Mouse (Mus musculus) myocyte (in vitro differentiated cells): Measurements from ENCODE around the gene Scube1. TPM values are rescaled to one million over a fixed set of nuclear protein-coding genes. Genes with fewer than 3 reads are reported as not detected.
A peak's percentile ranks its signal among the peaks of the same experiment; 100 is the strongest.

ENCODE experiments used
- H3K27me3 ChIP-seq: one replicate; pipeline ENCODE4 v1.6.1; 2011; ENCODE audit not compliant: control insufficient read depth, insufficient read depth, insufficient read length
- H3K36me3 ChIP-seq: one replicate; pipeline ENCODE4 v1.6.1; 2011; ENCODE audit not compliant: control insufficient read depth, insufficient read depth
- H3K4me2 ChIP-seq: one replicate; pipeline ENCODE4 v1.6.1; 2011; ENCODE audit warnings: low read depth, control low read depth
- H3K4me3 ChIP-seq: one replicate; pipeline ENCODE4 v1.5.1; 2011; ENCODE audit warnings: mild to moderate bottlenecking, control low read depth, moderate library complexity
- H3K79me2 ChIP-seq: one replicate; pipeline ENCODE4 v1.6.1; 2011; ENCODE audit not compliant: control insufficient read depth, insufficient read depth
- H3ac ChIP-seq: one replicate; pipeline ENCODE4 v1.6.1; 2011; ENCODE audit not compliant: control insufficient read depth, insufficient read length
- CEBPB ChIP-seq: IDR thresholded peaks from 2 replicates; pipeline ENCODE4 v1.6.1; 2011; ENCODE audit warnings: mild to moderate bottlenecking, moderate library complexity; ENCODE audit not compliant: poor library complexity, insufficient read depth, severe bottlenecking
- E2F4 ChIP-seq: IDR thresholded peaks from one replicate; pipeline ENCODE4 v1.6.1; 2011; ENCODE audit warnings: mild to moderate bottlenecking, control low read depth, moderate library complexity; ENCODE audit not compliant: insufficient read depth
- MAX ChIP-seq: IDR thresholded peaks from one replicate; pipeline ENCODE4 v1.6.1; 2011; ENCODE audit warnings: low read depth, mild to moderate bottlenecking, control low read depth
- MYOD1 ChIP-seq, 3 experiments: IDR thresholded peaks; one replicate each; pipeline ENCODE4 v1.6.1; 2011; ENCODE audit warnings: control low read depth in 2 of 3, low read depth in 2 of 3, mild to moderate bottlenecking in 2 of 3, moderate library complexity in 1 of 3; ENCODE audit not compliant: insufficient read length in 2 of 3, control insufficient read depth in 1 of 3
- MYOG ChIP-seq, 3 experiments: IDR thresholded peaks; one replicate each; pipeline ENCODE4 v1.6.1; 2011; ENCODE audit warnings: control low read depth in 2 of 3, low read depth in 2 of 3, mild to moderate bottlenecking in 2 of 3; ENCODE audit not compliant: insufficient read length in 2 of 3, control insufficient read depth in 1 of 3, insufficient read depth in 1 of 3
- POLR2A ChIP-seq: IDR thresholded peaks from one replicate; pipeline ENCODE4 v1.6.1; 2011; ENCODE audit warnings: low read depth, mild to moderate bottlenecking, control low read depth, moderate library complexity; ENCODE audit not compliant: insufficient read length
- POLR2AphosphoS2 ChIP-seq: IDR thresholded peaks from one replicate; pipeline ENCODE4 v1.6.1; 2011; ENCODE audit warnings: low read depth, control low read depth; ENCODE audit not compliant: insufficient read length
- REST ChIP-seq: IDR thresholded peaks from one replicate; pipeline ENCODE4 v1.6.1; 2011; ENCODE audit warnings: mild to moderate bottlenecking, control low read depth, moderate library complexity; ENCODE audit not compliant: insufficient read depth, insufficient read length
- SRF ChIP-seq: IDR thresholded peaks from one replicate; pipeline ENCODE4 v1.6.1; 2011; ENCODE audit warnings: low read depth; ENCODE audit not compliant: control insufficient read depth, insufficient read length
- TCF12 ChIP-seq: IDR thresholded peaks from one replicate; pipeline ENCODE4 v1.6.1; 2011; ENCODE audit warnings: mild to moderate bottlenecking, control low read depth; ENCODE audit not compliant: poor library complexity, insufficient read depth, severe bottlenecking
- TCF3 ChIP-seq: IDR thresholded peaks from one replicate; pipeline ENCODE4 v1.6.1; 2011; ENCODE audit warnings: low read depth, control low read depth; ENCODE audit not compliant: insufficient read length
- USF1 ChIP-seq: IDR thresholded peaks from one replicate; pipeline ENCODE4 v1.6.1; 2011; ENCODE audit warnings: low read depth, mild to moderate bottlenecking, control low read depth, moderate library complexity
- polyA plus RNA-seq: library from polyadenylated mRNA; unstranded; fragments of >200 nt; fragmentation: generic; extraction: Trizol; gene quantifications from one replicate; pipeline ENCODE4 v1.2.1, GENCODE M21; 2012; ENCODE audit warnings: missing spikeins

Gene Scube1
- polyA plus RNA-seq, 1 experiment, result not detected

- Histone ChIP-seq H3K36me3 (peaks cover 25% of the 10 kb centered on the region), H3K27me3 (no peaks in the 10 kb centered on the region), H3K4me2 (peak overlapping the region; percentile 47), H3ac (no peak overlapping the region), H3K79me2 (peaks cover 11% of the 10 kb centered on the region), H3K4me3 (no peak overlapping the region)
- TF ChIP-seq USF1 (peak; percentile 73), CEBPB (no peak), MYOG (IDR thresholded peaks at IDR 0.05; ENCODE audit: control insufficient read depth in 1 of 3, insufficient read depth in 1 of 3, insufficient read length in 2 of 3, low read depth in 2 of 3) (peak; percentile 75 to 98 (median 94)), MYOD1 (IDR thresholded peaks at IDR 0.05; ENCODE audit: control insufficient read depth in 1 of 3, insufficient read length in 2 of 3, low read depth in 2 of 3) (peak; percentile 68 to 95 (median 92)), SRF (no peak), E2F4 (no peak), POLR2A (peak; percentile 26), MAX (peak; percentile 4), POLR2AphosphoS2 (peak; percentile 76), TCF3 (peak; percentile 70), TCF12 (peak; percentile 86), REST (no peak)
Observed at GRCm38 (mm10) chr15:83574731-83575351, 150.0 kb downstream of the Scube1 start.

DNA sequence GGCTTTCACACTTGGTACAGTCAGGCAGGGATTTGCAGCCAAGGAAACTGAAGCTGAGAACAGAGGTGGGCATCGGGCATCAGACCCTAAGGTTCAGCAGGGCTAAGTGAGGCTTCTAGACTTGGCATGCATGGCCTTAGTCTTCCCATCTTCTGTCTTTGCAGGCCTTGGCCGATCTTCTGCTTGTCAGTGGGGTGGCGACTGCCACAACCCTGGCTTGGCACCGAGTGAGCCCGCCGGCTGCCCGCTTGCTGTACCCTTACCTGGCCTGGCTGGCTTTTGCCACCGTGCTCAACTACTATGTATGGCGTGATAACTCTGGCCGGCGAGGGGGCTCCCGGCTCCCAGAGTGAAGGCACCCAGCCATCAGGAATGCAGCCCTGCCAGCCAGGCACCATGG, 151.2 kb downstream of the Scube1 start:
- H3K79me2 ChIP-seq, result peaks cover 23% of the 10 kb centered on the region

GRCm38 (mm10) chr15:83572132-83572531, 152.7 kb downstream of the Scube1 start:
- TF ChIP-seq TCF3 (peak; percentile 9), MYOG (IDR thresholded peaks at IDR 0.05; ENCODE audit: control insufficient read depth in 1 of 3, insufficient read depth in 1 of 3, insufficient read length in 2 of 3, low read depth in 2 of 3) (peak; percentile 59 to 90 (median 61)), REST (no peak), MYOD1 (IDR thresholded peaks at IDR 0.05; ENCODE audit: control insufficient read depth in 1 of 3, insufficient read length in 2 of 3, low read depth in 2 of 3) (peak; percentile 22 to 90 (median 72)), TCF12 (peak; percentile 70), E2F4 (no peak)
- Histone ChIP-seq H3K4me2 (peak overlapping the region; percentile 66), H3K4me3 (no peak overlapping the region), H3K79me2 (peaks cover 38% of the 10 kb centered on the region), H3ac (no peak overlapping the region), H3K36me3 (peaks cover 15% of the 10 kb centered on the region), H3K27me3 (no peaks in the 10 kb centered on the region)

More for the DNA sequence above, 151.2 kb downstream of the Scube1 start:
- Histone ChIP-seq H3K27me3 (no peaks in the 10 kb centered on the region), H3K4me3 (no peak overlapping the region), H3ac (no peak overlapping the region), H3K4me2 (no peak overlapping the region), H3K36me3 (peaks cover 25% of the 10 kb centered on the region)
- TF ChIP-seq MYOG (IDR thresholded peaks at IDR 0.05; ENCODE audit: control insufficient read depth in 1 of 3, insufficient read depth in 1 of 3, insufficient read length in 2 of 3, low read depth in 2 of 3) (no peak), POLR2A (no peak), MAX (no peak), TCF12 (no peak), USF1 (no peak), MYOD1 (IDR thresholded peaks at IDR 0.05; ENCODE audit: control insufficient read depth in 1 of 3, insufficient read length in 2 of 3, low read depth in 2 of 3) (no peak), TCF3 (no peak), SRF (no peak), E2F4 (no peak), CEBPB (no peak), REST (no peak)

DNA sequence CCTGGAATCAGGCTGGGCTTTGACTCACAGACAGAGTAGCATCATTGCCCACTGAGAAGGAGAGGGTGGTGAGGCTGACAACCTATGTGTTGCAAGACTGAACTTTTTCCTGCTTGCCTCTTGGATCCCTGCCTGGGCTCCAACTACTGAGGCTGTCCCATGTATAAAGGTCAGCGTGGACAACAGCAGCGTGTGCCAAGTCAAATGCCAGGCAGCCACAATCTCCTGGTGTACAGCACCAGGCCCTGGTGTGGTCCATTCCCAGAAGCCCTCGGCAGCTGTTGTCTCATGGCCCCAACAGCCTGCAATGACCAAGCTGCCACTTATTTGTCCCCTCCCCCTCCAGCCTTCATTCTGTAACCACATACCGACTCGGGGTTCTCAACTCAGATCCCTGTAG, 153.2 kb downstream of the Scube1 start:
- Histone ChIP-seq H3ac (no peak overlapping the region), H3K36me3 (peaks cover 13% of the 10 kb centered on the region), H3K4me3 (no peak overlapping the region), H3K27me3 (no peaks in the 10 kb centered on the region), H3K4me2 (peak overlapping the region; percentile 66), H3K79me2 (peaks cover 43% of the 10 kb centered on the region)
- peak; percentile 32 for TF ChIP-seq SRF
- no peak for TF ChIP-seq REST
- no peak for TF ChIP-seq E2F4
- TF ChIP-seq POLR2AphosphoS2, result no peak
- TF ChIP-seq USF1, result no peak
- peak; percentile 20 for TF ChIP-seq POLR2A
- TF ChIP-seq MYOD1 (IDR thresholded peaks at IDR 0.05; ENCODE audit: control insufficient read depth in 1 of 3, insufficient read length in 2 of 3, low read depth in 2 of 3), result peak; percentile 90 to 99 (median 94)
- peak; percentile 97 to 99 (median 97) for TF ChIP-seq MYOG (IDR thresholded peaks at IDR 0.05; ENCODE audit: control insufficient read depth in 1 of 3, insufficient read depth in 1 of 3, insufficient read length in 2 of 3, low read depth in 2 of 3)
- no peak for TF ChIP-seq MAX
- peak; percentile 75 for TF ChIP-seq CEBPB
- TF ChIP-seq TCF12, result peak; percentile 94
- TF ChIP-seq TCF3, result peak; percentile 93
